Mouse (Mus musculus) brain, adult 2 months (tissue): ENCODE results near the gene Mybpc3.
A peak's percentile ranks its signal among the peaks of the same experiment; 100 is the strongest.

Experiments
- DNase-seq: peaks from one replicate; pipeline ENCODE4 v3.0.0; 2011; ENCODE audit warnings: low read depth, low spot score

Mybpc3 gene

GRCm38 (mm10) chr2:91167629-91168028 is 49.7 kb downstream of the Mybpc3 start:
- no peak for DNase-seq

- DNase-seq, result no peak
Observed at GRCm38 (mm10) chr2:91169587-91170322, 51.8 kb downstream of the Mybpc3 start.

- DNase-seq, result no peak
Observed at GRCm38 (mm10) chr2:91175490-91175889, 57.5 kb downstream of the Mybpc3 start.

- no peak for DNase-seq
Observed at GRCm38 (mm10) chr2:91176234-91176633, 58.3 kb downstream of the Mybpc3 start.

GRCm38 (mm10) chr2:91179825-91180224 is 61.9 kb downstream of the Mybpc3 start:
- DNase-seq, result no peak

GRCm38 (mm10) chr2:91180706-91181105 is 62.8 kb downstream of the Mybpc3 start:
- DNase-seq, result peak; percentile 73

GRCm38 (mm10) chr2:91182016-91182404 is 64.1 kb downstream of the Mybpc3 start:
- DNase-seq, result peak; percentile 83

GRCm38 (mm10) chr2:91182405-91183147 is 64.6 kb downstream of the Mybpc3 start:
- peak; percentile 97 for DNase-seq

- peak; percentile 100 for DNase-seq
Observed at GRCm38 (mm10) chr2:91183148-91183513, 65.2 kb downstream of the Mybpc3 start.

- DNase-seq, result peak; percentile 44
Observed at GRCm38 (mm10) chr2:91183711-91184405, 65.9 kb downstream of the Mybpc3 start, which contains the start of gene Madd. Madd (minus strand) TSS chr2:91183837.
